Mouse (Mus musculus): ENCODE measurements around the gene 2810408A11Rik.

DNA sequence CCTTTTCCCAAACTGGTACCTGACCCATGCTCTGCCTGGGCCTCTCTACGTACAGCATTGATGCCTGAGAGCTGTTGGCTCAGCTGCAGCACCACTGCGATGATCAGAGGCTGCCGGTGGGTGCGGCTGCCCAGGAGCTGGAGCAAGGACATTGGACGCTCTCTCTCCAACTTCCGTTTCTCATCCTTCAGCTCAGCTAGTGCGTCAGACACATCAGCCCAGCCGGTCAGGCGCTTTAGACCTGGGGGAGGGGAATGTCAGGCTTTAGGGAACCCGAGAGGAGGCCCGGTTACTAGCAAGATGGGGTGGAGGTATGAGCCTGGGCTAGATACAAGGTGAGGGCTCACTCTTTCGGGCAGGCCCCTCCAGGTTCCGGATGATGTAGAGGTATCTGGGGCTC is 44.4 kb upstream of the 2810408A11Rik start:
- TF ChIP-seq CTCF (IDR thresholded peaks at IDR 0.05; ENCODE audit: borderline replicate concordance, extremely low read depth, insufficient read depth, insufficient read length) (no peak), POLR2A (IDR thresholded peaks at IDR 0.05; ENCODE audit: borderline replicate concordance, extremely low read depth, insufficient read depth, insufficient read length, poor library complexity, severe bottlenecking) (no peak)
